Mouse (Mus musculus): ENCODE results near the gene Armc9. TPM values are rescaled to one million over a fixed set of nuclear protein-coding genes. Genes with fewer than 3 reads are reported as not detected.

The Armc9 gene
- polyA plus RNA-seq, 1 experiment from 2014 or later = 5.0 TPM

DNA sequence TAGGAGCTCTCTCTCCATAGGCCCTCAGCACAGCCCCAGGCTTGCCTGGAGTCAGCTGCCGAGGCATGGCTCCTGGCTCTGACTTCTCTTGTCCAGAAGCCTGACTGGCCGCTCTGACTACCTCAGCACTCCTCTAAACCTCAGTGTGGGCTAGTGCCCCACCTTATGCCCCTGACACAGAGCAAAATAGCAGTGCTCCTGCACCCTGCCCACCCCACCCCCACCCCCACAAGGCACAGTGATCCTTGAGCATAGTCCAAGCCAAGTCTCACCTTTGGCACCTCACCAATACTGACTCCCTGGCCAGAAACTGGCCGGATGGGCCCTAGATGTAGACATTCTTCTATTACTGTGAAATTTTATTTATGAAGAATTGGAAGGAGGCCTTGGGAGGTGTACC is 152.1 kb downstream of the Armc9 start:
- Histone ChIP-seq H3K9me3 (ENCODE audit: low read length) (no peaks in the 10 kb centered on the region), H3K36me3 (replicated peaks; ENCODE audit: insufficient read depth, low read length) (no peaks in the 10 kb centered on the region), H3K4me1 (ENCODE audit: insufficient read depth) (peaks cover 21% of the 10 kb centered on the region), H3K9ac (replicated peaks) (no peak overlapping the region), H3K4me3 (ENCODE audit: low read depth, low read length) (no peak overlapping the region), H3K27ac (ENCODE audit: low read depth) (no peak overlapping the region), H3K27me3 (ENCODE audit: insufficient read depth, low read length) (peaks cover 31% of the 10 kb centered on the region), H3K4me2 (ENCODE audit: low read depth, low read length) (no peak overlapping the region)
- no peak for DNase-seq
- no peak for TF ChIP-seq CTCF (IDR thresholded peaks at IDR 0.05; ENCODE audit: low read depth)
- TF ChIP-seq EP300 (IDR thresholded peaks at IDR 0.05; ENCODE audit: low read depth) = no peak
- ATAC-seq = no peak
- 81% methylated on average over 3 of the region's 3 CpGs for WGBS (ENCODE audit: insufficient replicate concordance)

DNA sequence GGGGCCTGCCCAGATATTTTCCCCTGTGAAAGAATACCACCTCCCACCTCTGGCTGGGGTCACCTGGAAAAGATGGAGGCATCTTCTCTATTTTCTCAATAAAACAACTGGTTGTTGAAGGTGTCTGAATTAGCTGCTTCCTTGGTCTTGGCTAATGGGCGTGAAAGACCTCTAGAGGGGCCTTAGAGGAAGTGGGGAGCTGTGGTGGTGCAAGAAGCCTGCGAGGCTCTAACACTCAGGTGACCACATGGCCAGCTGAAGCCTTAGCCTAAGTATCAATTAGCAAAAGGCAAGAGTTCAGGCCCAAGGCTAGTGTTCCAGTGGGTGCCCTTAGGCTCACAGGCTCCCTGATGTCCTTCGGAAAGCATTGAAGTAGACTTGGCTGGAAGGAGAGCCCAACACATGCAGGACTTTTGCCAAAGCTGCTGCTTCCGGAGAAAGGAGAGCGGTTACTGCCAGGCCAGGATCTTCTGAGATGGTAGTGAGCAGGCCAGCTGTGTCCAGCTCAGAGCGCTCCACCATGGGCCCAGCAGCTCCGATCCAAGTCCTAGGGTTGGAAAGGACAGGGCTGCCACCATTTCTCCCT is 152.7 kb downstream of the Armc9 start:
- H3K27me3 ChIP-seq (ENCODE audit: insufficient read depth, low read length) = peaks cover 26% of the 10 kb centered on the region
- 81% methylated on average over 7 of the region's 7 CpGs for WGBS (ENCODE audit: insufficient replicate concordance)
- H3K4me2 ChIP-seq (ENCODE audit: low read depth, low read length) = no peak overlapping the region
- H3K27ac ChIP-seq (ENCODE audit: low read depth) = no peak overlapping the region
- H3K36me3 ChIP-seq (replicated peaks; ENCODE audit: insufficient read depth, low read length) = no peaks in the 10 kb centered on the region
- no peaks in the 10 kb centered on the region for H3K9me3 ChIP-seq (ENCODE audit: low read length)
- peaks cover 20% of the 10 kb centered on the region for H3K4me1 ChIP-seq (ENCODE audit: insufficient read depth)
- DNase-seq (no peak), ATAC-seq (no peak)
- H3K4me3 ChIP-seq (ENCODE audit: low read depth, low read length) = no peak overlapping the region
- H3K9ac ChIP-seq (replicated peaks) = no peak overlapping the region
- TF ChIP-seq EP300 (IDR thresholded peaks at IDR 0.05; ENCODE audit: low read depth) = no peak
- TF ChIP-seq CTCF (IDR thresholded peaks at IDR 0.05; ENCODE audit: low read depth) = no peak

GRCm38 (mm10) chr1:86307871-86308641 is 153.5 kb downstream of the Armc9 start:
- peaks cover 15% of the 10 kb centered on the region for H3K4me1 ChIP-seq (ENCODE audit: insufficient read depth)
- no peak overlapping the region for H3K4me3 ChIP-seq (ENCODE audit: low read depth, low read length)
- peaks cover 18% of the 10 kb centered on the region for H3K27me3 ChIP-seq (ENCODE audit: insufficient read depth, low read length)
- no peak overlapping the region for H3K27ac ChIP-seq (ENCODE audit: low read depth)
- no peaks in the 10 kb centered on the region for H3K36me3 ChIP-seq (replicated peaks; ENCODE audit: insufficient read depth, low read length)
- ATAC-seq = no peak
- no peak overlapping the region for H3K4me2 ChIP-seq (ENCODE audit: low read depth, low read length)
- H3K9me3 ChIP-seq (ENCODE audit: low read length) = no peaks in the 10 kb centered on the region
- WGBS (ENCODE audit: insufficient replicate concordance) = 60% methylated on average over 4 of the region's 4 CpGs
- TF ChIP-seq CTCF (IDR thresholded peaks at IDR 0.05; ENCODE audit: low read depth) (peak; percentile 32), EP300 (IDR thresholded peaks at IDR 0.05; ENCODE audit: low read depth) (no peak)
- DNase-seq = no peak
- H3K9ac ChIP-seq (replicated peaks) = no peak overlapping the region

DNA sequence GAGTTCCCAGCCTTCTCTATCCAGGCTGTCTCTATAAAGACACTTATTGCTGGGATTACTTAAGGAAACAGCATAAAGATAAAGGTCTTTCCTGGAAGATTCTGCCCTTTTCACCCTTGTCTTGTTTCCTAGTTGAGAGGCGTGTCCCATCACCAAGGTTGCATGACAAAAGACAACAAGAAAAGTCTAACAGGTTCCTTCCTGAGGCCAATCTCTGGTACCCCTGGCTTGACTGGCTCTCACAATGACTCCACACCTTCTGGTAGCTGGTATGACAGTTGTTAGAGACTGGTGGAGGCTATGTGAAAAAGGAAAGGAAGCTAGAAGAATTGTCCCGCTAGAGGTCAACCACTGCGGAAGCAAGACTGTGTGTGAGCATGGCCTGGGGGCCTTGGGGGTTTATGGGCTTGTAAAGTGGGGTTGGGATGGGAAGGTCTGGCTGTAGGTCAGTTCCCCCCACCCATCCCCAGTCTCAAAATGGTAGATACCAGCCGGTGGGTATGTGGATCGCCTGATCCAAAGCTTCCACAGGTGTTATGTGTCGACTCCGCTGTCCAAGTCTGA is 154.8 kb downstream of the Armc9 start:
- peaks cover 7% of the 10 kb centered on the region for H3K4me1 ChIP-seq (ENCODE audit: insufficient read depth)
- H3K4me2 ChIP-seq (ENCODE audit: low read depth, low read length) = no peak overlapping the region
- H3K27me3 ChIP-seq (ENCODE audit: insufficient read depth, low read length) = peaks cover 5% of the 10 kb centered on the region
- no peak overlapping the region for H3K4me3 ChIP-seq (ENCODE audit: low read depth, low read length)
- no peak overlapping the region for H3K9ac ChIP-seq (replicated peaks)
- 87% methylated on average over 7 of the region's 7 CpGs for WGBS (ENCODE audit: insufficient replicate concordance)
- no peaks in the 10 kb centered on the region for H3K9me3 ChIP-seq (ENCODE audit: low read length)
- H3K27ac ChIP-seq (ENCODE audit: low read depth) = no peak overlapping the region
- DNase-seq (no peak), ATAC-seq (no peak)
- H3K36me3 ChIP-seq (replicated peaks; ENCODE audit: insufficient read depth, low read length) = no peaks in the 10 kb centered on the region
- TF ChIP-seq CTCF (IDR thresholded peaks at IDR 0.05; ENCODE audit: low read depth) (no peak), EP300 (IDR thresholded peaks at IDR 0.05; ENCODE audit: low read depth) (no peak)

- Histone ChIP-seq H3K36me3 (replicated peaks; ENCODE audit: insufficient read depth, low read length) (no peaks in the 10 kb centered on the region), H3K9me3 (ENCODE audit: low read length) (no peaks in the 10 kb centered on the region), H3K27me3 (ENCODE audit: insufficient read depth, low read length) (no peaks in the 10 kb centered on the region), H3K27ac (ENCODE audit: low read depth) (no peak overlapping the region), H3K4me2 (ENCODE audit: low read depth, low read length) (no peak overlapping the region), H3K4me3 (ENCODE audit: low read depth, low read length) (no peak overlapping the region), H3K4me1 (ENCODE audit: insufficient read depth) (peaks cover 9% of the 10 kb centered on the region), H3K9ac (replicated peaks) (no peak overlapping the region)
- ATAC-seq (no peak), DNase-seq (no peak)
- TF ChIP-seq CTCF (IDR thresholded peaks at IDR 0.05; ENCODE audit: low read depth) (no peak), EP300 (IDR thresholded peaks at IDR 0.05; ENCODE audit: low read depth) (no peak)
- 71% methylated on average over 15 of the region's 15 CpGs for WGBS (ENCODE audit: insufficient replicate concordance)
Measured at GRCm38 (mm10) chr1:86310536-86311310, 156.1 kb downstream of the Armc9 start.

GRCm38 (mm10) chr1:86311467-86312005 is 157.0 kb downstream of the Armc9 start:
- no peaks in the 10 kb centered on the region for H3K9me3 ChIP-seq (ENCODE audit: low read length)
- ATAC-seq = no peak
- H3K27me3 ChIP-seq (ENCODE audit: insufficient read depth, low read length) = no peaks in the 10 kb centered on the region
- no peak overlapping the region for H3K4me3 ChIP-seq (ENCODE audit: low read depth, low read length)
- H3K4me1 ChIP-seq (ENCODE audit: insufficient read depth) = peaks cover 10% of the 10 kb centered on the region
- no peak overlapping the region for H3K27ac ChIP-seq (ENCODE audit: low read depth)
- no peak overlapping the region for H3K9ac ChIP-seq (replicated peaks)
- no peaks in the 10 kb centered on the region for H3K36me3 ChIP-seq (replicated peaks; ENCODE audit: insufficient read depth, low read length)
- TF ChIP-seq EP300 (IDR thresholded peaks at IDR 0.05; ENCODE audit: low read depth) = no peak
- no peak for TF ChIP-seq CTCF (IDR thresholded peaks at IDR 0.05; ENCODE audit: low read depth)
- no peak for DNase-seq
- WGBS (ENCODE audit: insufficient replicate concordance) = 71% methylated on average over 10 of the region's 10 CpGs
- H3K4me2 ChIP-seq (ENCODE audit: low read depth, low read length) = no peak overlapping the region
